Mouse (Mus musculus) cerebellum, postnatal 36 days (tissue): ENCODE data around the gene Crcp.
A peak's percentile ranks its signal among the peaks of the same experiment; 100 is the strongest.

Source experiments
- DNase-seq, 2 experiments: peaks; one replicate each; pipeline ENCODE4 v3.0.0; 2021 to 2022; ENCODE audit warnings: mixed read lengths in 2 of 2

Crcp gene

DNA sequence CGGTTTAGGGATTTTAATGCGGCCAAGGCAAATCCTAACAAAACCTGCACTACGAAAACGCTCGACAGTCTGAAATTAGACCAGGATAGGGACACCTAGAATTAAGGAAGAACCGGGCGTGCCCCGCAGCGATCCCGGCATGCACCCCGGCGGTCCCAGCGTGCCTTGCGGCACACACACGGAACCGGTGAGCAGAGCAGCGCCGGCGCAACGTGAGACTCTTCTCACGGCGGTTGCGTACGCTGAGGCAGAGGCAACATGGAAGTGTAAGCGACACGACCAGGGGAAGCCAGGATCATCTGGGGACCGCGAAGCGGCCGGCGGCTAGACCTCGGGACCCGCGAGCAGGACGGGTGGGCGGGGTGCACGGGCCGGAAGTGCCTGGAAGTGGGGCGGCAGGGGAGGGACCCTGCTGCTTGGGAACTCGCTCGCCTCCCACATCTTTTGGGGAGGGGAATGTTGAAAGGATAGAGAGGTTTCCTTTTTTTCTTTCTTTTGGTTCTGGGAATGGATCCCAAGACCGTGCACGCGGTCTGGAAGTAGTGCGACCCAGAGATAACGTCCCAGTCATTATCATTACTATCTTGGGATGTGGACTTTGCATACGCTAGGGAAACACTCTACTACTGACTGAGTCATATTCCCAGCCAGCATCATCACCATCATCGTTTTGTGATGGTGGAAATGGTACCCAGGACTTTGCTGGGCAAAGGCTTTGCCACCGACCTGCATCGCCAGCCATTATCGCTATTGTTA lies at the start of gene Crcp, which contains the start of gene Asl:
TSS of gene Crcp (plus strand) at position 149 of the 756 bp plus-strand sequence.
TSS of gene Asl (minus strand) at position 106 of the 756 bp plus-strand sequence.
- DNase-seq, result peak; percentile 94 to 95

DNA sequence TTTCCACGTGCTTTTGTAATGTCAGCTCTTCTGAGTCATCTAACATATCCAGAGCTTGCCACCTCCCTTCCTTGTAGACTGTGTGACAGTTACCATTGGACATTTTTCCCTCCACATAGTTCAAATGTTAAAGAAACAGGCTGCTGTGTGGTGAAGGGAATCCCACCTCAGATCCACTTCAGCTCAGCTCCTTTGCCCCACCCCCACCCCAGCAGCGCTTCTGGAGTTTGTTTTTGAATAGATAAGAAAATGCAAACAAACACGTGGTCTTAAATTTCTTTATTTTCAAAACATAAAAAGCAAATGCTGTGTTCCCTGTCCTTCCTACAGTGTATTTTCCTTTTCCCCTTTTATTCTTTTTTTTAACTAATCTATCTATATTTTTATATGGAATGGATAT lies 48.9 kb upstream of the Crcp start:
- DNase-seq, result no peak

DNA sequence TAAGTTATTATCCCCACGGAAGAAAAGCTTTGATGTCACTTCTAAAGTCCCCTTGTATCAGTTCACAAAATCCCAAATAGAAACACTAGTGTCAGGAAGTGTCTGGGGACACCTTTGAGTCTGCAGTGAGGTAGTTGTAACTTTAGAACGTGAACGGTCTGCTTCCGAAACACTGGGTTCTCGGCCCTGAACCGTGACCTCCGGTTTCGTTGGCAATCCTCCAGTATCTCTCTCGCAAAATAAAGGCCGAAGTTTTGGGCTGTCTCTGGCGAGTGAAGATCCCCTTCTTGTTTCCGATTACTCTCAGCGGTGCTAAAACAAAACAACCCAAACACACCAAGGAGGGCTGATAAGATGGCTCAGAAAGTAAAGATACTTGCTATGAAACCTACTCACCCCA lies 39.7 kb upstream of the Crcp start:
- no peak for DNase-seq

DNA sequence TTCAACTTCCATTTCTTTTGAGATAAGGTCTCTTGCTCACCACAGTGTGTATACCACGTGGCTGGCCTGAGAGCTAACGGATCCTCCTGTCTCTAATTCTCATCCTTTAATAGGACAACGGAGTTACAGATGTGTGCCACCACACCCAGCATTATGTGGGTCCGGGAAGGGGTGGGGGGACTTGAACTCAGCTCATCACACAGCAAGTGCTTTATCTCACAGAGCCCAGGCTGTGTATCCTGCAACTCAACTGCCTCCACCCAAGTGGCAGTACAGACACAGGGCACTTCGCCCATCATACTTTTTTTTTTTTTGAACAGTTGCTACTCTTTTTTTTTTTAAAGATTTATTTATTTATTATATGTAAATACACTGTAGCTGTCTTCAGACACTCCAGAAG lies 37.2 kb upstream of the Crcp start:
- no peak for DNase-seq

DNA sequence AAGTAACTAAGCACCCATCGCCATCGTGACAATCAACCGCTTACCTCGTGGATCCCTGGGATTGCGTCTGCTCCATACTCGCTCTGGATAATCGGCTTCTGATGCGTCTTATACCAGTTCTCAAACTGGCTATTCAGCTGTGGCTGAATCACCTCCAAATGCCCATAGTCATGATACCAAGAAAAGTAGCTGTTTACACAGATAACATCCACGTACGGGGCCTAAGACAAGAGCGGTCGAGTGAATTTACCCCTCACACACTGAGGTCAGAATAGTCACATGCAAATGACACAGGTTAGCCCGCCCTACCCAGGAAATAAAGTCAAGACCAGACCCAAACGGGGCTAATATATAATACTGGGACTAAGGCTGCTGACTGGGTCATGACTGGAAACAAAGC lies 35.7 kb upstream of the Crcp start:
- DNase-seq, result no peak

DNA sequence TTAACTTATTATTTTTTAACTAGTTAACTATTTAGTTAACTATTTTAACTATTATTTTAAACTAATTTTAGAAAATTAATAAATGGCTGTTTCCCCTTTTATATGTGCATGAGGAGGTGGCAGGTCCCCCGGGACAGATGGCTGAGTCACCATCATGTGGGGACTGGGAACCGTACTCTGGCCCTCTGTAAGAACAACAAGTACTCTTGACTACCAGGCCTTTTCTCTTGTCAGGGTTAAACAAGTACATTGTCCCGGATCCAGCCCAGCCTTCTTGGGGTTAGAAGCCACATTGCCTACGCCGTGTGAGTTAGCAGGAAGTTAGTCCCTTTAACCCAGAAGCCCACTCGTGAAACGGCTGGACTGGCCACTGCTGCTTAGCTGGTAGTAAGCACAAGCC lies 34.1 kb upstream of the Crcp start:
- DNase-seq, result no peak

DNA sequence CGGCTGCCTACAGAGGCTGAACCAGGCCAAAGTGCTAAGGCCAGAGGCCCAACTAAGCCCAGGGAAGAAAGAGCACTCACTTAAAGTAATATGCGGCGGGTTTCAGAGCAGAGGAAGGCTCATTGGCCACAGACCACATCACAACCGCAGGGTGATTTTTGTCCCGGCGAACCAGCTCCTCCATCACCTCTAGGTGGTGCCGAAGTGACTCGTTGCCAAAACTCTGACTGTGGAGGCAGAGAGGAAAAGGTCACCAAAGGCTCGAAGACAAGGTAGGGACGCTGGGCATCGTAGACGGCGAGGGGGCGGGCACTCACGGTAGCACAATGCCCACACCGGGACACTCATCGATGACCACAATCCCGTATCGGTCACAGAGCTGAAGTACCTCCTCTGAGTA lies 31.4 kb upstream of the Crcp start:
- no peak for DNase-seq

DNA sequence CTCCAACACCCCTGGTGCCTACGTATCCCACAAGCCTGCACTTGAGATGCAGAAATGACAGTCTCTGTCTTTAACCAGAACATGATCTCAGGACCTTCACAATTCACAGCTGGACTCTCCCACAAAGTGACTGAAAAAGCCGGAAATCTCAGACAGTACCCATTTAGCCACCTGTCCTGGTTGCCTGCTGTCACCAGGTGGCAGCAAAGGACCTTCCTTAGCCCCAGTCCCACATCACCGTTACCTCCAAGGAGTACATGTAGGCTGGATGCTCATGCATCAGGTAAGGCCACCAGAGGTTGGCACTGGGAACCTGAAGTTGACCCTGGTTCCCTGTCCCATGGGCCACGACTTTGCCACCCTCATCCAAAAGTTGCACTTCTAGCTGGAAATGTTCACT lies 30.0 kb upstream of the Crcp start:
- DNase-seq, result peak; percentile 58 to 63

DNA sequence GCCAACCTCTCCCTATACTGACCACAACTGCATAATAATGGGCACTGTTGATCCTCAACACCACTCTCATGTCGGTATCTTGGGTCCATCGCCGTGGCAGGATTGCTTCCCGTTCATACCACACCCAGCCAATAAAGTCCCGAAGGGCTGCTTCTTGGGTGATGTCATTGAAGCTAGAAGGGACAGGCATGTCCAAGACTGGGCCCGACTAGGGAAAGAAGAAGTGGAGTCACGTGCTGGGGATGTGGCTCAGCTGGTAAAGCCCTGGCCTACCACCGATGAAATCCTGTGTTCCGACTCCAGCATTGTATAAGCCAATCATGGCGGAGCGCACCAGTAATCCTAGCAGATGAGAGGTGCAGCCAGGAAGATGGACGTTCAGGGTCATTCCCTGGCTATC lies 28.4 kb upstream of the Crcp start:
- DNase-seq, result no peak

DNA sequence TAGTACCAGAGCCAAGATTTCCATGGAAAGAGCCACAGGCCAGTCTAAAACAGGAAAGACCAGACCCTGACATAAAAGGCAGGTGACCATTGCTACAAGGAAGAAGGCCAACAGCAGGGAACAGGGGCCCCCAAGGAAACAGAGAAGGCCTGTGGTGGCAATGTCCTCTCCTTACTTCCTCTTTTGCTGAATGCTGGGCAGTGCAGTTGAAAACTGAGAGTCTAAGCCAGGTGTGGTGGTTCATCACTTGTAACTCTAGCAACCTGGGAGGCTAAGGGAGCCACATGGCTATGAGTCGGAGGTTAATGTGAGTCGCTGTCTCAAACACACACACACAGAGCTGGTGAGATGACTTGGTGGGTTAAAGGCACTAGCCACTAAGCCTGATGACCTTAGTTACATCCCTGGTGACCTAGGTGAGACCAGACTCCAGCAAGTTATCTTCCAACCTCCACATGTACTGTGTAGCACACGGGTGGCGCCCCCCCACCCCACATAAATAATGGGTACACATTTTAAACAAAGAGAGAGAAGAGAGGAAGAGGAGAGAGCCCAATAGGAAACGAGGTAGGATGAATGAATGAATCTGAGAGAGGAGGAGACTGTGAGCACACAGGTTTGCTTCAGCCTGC lies 27.6 kb upstream of the Crcp start:
- no peak for DNase-seq

DNA sequence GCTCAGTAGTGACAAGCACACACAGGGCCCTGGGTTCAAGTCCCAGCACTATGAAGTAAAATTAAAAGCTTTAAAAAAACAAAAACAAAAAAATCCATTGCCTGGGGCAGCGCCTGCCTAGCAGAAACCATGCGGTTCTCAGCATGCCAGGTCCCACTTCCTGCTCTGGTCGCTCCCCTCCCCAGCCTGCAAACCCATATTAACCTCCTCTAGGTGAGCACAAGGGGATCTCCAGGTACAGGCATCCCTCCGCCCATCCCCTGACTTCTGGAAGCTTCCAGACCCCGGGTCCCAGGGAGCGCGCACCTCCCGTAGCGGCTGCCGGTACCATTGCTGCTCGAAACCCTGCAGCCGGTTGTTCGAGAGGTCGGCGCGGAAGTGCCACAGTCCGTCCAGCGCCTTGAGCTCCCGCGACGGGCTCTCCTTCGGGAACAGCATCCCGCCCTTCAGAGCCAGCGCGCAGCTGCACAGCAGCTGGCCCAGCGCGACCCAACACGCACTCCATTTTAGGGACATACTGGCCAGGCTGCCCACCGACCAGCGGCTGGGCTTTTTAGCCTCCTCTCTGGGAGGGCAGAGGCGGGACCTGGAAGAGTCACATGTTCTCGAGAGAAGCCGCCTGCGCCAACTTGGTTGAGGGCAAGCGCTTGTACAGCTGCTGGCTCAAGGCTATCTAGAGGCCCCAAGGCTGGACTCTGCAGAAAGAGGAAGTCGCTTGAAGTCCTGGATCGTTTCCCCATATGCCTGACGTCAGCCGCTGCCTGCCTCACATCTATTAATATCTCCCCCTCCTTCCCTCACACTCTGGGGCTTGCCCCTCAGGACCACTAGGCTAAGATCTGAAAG lies 26.6 kb upstream of the Crcp start, which contains the start of gene Gusb:
TSS of gene Gusb (minus strand) at position 749 of the 846 bp plus-strand sequence.
- DNase-seq, result peak; percentile 52 to 56

DNA sequence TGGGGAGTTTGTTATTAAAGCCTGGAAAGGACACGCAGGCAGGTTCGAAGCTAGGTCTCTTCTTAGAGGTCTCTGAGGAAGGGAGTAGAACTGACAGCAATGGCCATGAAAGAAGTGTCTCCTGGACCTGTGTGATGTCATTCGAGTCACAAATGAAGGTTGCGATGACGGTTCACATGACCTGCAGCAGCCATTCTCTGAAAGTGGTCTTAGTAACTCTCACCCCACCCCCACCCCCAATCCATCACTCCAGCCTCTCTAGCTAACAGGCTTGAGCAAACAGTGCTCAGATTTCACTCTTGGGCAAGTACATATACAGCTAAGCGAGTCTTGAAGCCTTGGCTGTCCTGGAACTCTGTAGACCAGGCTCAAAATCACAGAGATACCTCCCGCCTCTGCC lies 25.9 kb upstream of the Crcp start:
- DNase-seq, result no peak

DNA sequence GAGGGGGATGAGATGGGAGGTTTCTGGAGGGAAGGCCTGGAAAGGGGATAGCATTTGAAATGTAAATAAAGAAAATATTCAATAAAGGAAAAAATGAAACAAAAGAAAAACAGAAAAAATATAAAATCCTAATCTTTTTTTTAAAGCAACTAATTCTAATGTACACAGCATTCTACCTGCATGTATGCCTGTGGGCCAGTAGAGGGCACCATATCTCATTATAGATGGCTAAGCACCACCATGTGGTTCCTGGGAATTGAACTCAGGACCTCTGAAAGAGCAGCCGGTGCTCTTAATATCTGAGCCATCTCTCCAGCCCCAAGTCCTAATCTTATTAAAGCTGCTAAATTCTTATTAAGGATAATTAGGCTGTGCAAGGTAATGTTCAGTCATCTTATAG lies 21.7 kb upstream of the Crcp start:
- DNase-seq, result no peak

DNA sequence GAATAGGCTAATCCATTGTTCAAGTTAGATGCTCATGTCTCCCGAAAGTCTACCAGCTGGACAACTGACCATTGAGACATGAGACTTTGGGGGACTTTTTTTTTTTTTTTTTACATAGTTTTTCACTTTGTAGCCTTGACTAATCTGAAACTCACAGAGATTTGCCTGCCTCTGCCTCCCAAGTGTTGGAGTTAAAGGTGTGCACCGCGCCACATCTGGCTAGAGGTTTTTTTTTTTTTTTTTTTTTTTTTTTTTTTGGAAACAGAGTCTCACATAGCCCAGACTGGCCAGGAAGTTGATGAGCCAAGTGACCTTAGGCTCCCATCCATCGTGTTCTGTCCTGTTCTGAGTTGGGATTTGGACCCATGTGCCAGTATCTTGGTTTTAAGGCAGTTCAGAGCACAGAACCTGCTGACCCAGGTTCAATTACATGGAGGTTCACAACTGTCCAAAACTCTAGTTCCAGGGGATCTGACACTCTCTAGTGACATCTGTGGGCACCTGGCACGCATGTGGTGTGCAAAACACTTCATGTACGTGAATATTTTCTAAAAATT lies 21.0 kb upstream of the Crcp start:
- DNase-seq, result no peak

DNA sequence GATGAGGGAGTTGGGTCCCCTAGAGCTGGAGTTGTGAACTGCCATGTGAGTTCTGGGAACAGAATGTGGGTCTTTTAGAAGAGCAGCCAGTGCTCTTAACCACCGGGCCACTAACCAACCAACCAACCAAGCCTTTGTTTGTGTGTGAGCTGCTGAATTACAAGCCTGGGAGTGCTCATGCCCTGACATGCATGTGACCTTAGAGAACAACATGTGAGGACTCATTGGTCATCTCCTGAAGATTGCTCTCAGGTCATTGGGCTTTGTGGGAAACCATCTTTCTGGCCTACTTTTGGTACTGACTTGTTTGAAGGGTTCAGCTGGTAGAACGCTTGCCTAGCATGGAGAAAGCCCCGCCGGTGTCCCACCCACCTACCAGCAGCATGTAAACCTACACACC lies 19.3 kb upstream of the Crcp start:
- DNase-seq, result no peak

DNA sequence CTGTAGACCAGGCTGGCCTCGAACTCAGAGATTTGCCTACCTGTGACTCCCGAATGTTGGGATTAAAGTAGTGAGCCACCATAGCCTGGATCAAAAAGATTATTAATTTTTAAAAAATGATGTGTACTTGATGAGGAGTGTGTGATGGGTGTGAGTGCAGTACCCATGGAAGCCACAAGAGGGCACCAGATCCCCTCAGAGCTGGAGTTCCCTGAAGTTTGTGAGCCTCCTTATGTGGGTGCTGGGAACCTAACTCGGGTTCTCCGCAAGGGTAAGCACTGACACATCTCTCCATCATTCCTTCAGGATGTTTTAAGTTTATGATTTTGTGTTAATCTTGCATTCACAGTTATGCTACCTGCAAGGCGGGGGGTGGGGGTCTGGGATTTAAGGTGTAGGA lies 18.1 kb upstream of the Crcp start:
- DNase-seq, result no peak

DNA sequence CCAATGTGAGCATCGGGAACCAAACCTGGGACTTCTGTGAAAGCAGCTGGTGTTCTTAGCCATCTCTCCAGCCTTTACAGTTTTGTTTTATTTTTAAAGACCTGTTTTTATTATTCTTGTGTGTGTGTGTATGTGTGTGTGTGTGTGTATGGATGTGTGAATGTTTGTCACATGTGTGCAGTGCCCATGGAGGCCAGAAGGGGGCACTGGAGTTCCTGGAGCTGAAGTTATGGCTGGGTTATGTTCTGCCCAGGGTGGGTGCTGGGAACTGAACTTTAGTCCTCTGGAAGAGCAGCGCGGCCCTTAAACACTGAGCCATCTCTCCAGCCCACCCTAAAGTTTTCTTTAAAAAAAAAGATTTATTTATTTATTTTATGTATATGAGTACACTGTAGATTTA lies 14.0 kb upstream of the Crcp start:
- no peak for DNase-seq

DNA sequence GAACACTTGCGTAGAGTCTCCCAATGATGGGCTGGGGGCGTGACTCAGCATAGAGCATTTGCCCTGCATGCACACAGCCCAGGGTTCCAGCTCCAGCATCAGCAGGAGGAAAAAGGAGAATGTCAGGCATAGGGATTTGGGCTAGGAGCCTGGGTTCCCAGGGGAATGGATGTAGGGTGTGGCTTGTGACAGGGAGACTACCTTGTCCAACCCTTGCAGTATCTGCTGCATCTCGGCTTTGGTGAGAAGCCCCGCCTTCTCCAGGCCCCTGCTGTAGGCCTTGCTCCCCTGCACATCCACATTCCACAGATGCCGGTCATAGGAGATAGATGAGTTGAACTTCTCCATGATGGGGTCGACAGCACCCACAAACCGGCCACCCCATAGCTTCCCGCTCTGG lies 9.6 kb upstream of the Crcp start:
- DNase-seq, result no peak

DNA sequence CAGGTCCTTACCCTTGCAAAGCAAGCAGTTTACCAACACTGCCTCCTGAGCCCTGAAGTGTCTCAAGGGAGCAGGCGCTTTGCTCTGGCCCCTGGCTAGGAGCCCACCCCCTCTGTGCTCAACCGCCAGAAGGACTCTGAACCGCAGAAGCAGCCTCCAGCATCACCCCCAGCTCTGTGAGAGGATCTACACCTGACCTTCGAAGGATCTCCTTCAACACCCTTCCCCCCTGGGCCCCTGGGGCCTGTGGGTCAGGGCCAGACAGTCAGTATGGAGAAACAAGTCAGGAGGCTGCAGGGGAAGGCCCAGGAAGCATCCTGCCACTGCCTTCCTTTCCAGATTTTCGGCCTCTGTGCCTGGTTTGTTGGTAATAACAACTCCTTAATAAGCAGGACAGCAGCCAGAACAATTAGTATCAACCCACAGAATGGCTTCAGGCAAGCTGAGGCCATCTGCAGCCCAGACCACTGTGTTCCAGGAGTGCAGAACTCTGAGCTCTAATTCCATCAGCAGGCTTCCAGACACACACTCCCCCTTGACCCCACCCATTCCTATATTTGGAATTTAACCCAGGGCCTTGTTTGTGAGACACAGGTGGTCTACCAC lies 7.6 kb upstream of the Crcp start:
- DNase-seq, result peak in 1 of 2 experiments; percentile 16

DNA sequence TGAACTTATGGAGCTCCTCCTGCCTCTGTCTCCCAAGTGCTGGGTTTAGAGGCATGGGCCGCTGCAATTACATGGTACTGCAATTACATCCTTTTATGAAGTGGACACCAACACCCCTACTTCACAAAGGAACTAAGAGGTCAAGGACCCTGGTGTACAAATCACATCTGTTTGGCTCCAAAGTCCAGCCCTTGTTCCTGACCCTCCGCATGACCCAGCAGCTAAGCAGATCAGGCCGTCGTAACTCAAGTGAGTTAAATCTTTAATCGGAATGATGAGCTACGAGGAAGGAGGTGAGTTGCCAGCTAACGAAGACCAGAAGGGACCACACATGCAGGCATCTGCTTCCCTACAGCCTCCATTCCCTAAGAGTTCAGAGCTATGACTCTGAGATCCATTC lies 6.7 kb upstream of the Crcp start:
- no peak for DNase-seq

DNA sequence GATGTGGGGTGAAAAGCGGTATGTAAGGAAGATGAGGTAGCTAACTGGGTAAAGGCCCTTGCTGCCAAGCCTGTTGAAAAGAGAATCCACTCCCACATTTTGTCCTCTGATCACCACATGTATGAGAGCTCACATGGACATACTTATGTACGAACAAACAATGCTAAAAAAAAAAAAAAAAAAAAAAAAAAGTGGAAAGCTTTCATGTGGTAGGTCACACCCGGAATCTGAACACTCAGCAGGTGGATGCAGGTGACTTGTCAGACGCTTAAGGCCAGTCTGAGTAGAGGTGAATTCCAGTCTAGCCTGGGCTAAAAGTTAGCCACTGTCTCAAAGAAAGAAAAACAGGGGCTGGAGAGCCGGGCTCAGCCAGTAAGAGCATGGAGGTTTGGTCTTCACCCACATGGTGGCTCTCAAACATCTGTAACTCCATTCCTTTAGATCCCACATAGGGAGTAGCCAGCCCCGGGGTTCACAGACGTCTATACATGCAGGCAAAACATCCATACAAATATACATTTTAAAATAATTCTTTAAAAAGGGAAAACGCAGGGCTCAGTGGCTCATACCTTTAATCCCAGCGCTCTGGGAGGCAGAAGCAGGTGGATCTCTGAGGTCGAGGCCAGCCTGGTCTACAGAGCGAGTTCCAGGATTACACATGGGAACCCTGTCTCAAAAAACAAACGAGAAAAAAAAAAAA lies 5.9 kb upstream of the Crcp start:
- no peak for DNase-seq
